Mouse (Mus musculus) NIH3T3 (cell line): Measurements from ENCODE around the gene Mafb.
A peak's percentile ranks its signal among the peaks of the same experiment; 100 is the strongest.

Experiments used
- DNase-seq: peaks from one replicate; pipeline ENCODE4 v3.0.0-alpha.2; 2012; ENCODE audit warnings: low read depth

Mafb gene

GRCm38 (mm10) chr2:160366980-160367338, at the start of gene Mafb:
Mafb (minus strand) TSS chr2:160367065.
- DNase-seq = peak; percentile 39

GRCm38 (mm10) chr2:160415161-160415560, 48.3 kb upstream of the Mafb start:
- DNase-seq = no peak

GRCm38 (mm10) chr2:160414736-160415135, 47.9 kb upstream of the Mafb start:
- DNase-seq = no peak

- peak; percentile 24 for DNase-seq
Measured at GRCm38 (mm10) chr2:160413982-160414381, 47.1 kb upstream of the Mafb start.

- no peak for DNase-seq
Measured at GRCm38 (mm10) chr2:160413055-160413454, 46.2 kb upstream of the Mafb start.

- DNase-seq = no peak
Measured at GRCm38 (mm10) chr2:160411431-160411830, 44.6 kb upstream of the Mafb start.

- peak; percentile 23 for DNase-seq
Measured at GRCm38 (mm10) chr2:160407720-160408119, 40.9 kb upstream of the Mafb start.

GRCm38 (mm10) chr2:160397747-160398146, 30.9 kb upstream of the Mafb start:
- peak; percentile 5 for DNase-seq

GRCm38 (mm10) chr2:160394735-160395134, 27.9 kb upstream of the Mafb start:
- peak; percentile 4 for DNase-seq

- DNase-seq = no peak
Measured at GRCm38 (mm10) chr2:160392648-160393047, 25.8 kb upstream of the Mafb start.

- no peak for DNase-seq
Measured at GRCm38 (mm10) chr2:160388596-160388995, 21.7 kb upstream of the Mafb start.

GRCm38 (mm10) chr2:160383418-160383817, 16.6 kb upstream of the Mafb start:
- no peak for DNase-seq

GRCm38 (mm10) chr2:160378271-160378670, 11.4 kb upstream of the Mafb start:
- peak; percentile 49 for DNase-seq

GRCm38 (mm10) chr2:160376236-160376635, 9.4 kb upstream of the Mafb start:
- DNase-seq = no peak

GRCm38 (mm10) chr2:160369653-160370420, 3.0 kb upstream of the Mafb start:
- no peak for DNase-seq

- no peak for DNase-seq
Measured at GRCm38 (mm10) chr2:160368422-160369357, 1.8 kb upstream of the Mafb start.

GRCm38 (mm10) chr2:160367448-160368208, 763 bp upstream of the Mafb start:
- peak; percentile 94 for DNase-seq

GRCm38 (mm10) chr2:160366111-160366979, 520 bp downstream of the Mafb start:
- DNase-seq = no peak

GRCm38 (mm10) chr2:160365107-160365911, 1.6 kb downstream of the Mafb start:
- DNase-seq = no peak

GRCm38 (mm10) chr2:160364666-160365065, 2.2 kb downstream of the Mafb start:
- DNase-seq = no peak
